Mouse (Mus musculus) embryonic facial prominence, embryonic 14.5 days (tissue): Measurements from ENCODE around the gene Rnf135. TPM values are rescaled to one million over a fixed set of nuclear protein-coding genes. Genes with fewer than 3 reads are reported as not detected.
A peak's percentile ranks its signal among the peaks of the same experiment; 100 is the strongest.
"Not testable (repeated sequence)": the region's sequence is repeated elsewhere in the genome, so short reads cannot be mapped to it uniquely, and the experiment has no call there.

ENCODE experiments used
- ATAC-seq: fragments of 200-750 bp; cut with Nextera tagmentation; 2 replicates; pipeline ENCODE4 v1.8.0; 2017; ENCODE audit warnings: low read depth, moderate number of reproducible peaks, moderate TSS enrichment
- DNase-seq: peaks from one replicate; pipeline ENCODE4 v3.0.0-alpha.2; 2015; ENCODE audit warnings: low spot score
- H3K27ac ChIP-seq: fragments of 300-500 bp; sonication (generic); replicated peaks from 2 replicates; pipeline ENCODE4 v1.5.1; 2014; ENCODE audit warnings: low read depth, mild to moderate bottlenecking, low read length, moderate library complexity
- H3K27me3 ChIP-seq: fragments of 300-500 bp; sonication (generic); replicated peaks from 2 replicates; pipeline ENCODE4 v1.6.1; 2014; ENCODE audit warnings: low read length; ENCODE audit not compliant: control insufficient read depth, insufficient read depth
- H3K36me3 ChIP-seq: fragments of 300-500 bp; sonication (generic); 2 replicates; pipeline ENCODE4 v1.6.1; 2014; ENCODE audit warnings: low read length, mixed read lengths; ENCODE audit not compliant: control insufficient read depth, insufficient read depth
- H3K4me1 ChIP-seq: fragments of 300-500 bp; sonication (generic); 2 replicates; pipeline ENCODE4 v1.6.1; 2014; ENCODE audit warnings: antibody characterized with exemption, low read length; ENCODE audit not compliant: control insufficient read depth, insufficient read depth
- H3K4me2 ChIP-seq: fragments of 300-500 bp; sonication (generic); 2 replicates; pipeline ENCODE4 v1.6.1; 2014; ENCODE audit warnings: low read depth, mild to moderate bottlenecking, low read length, moderate library complexity, mixed read lengths
- H3K4me3 ChIP-seq: fragments of 300-500 bp; sonication (generic); 2 replicates; pipeline ENCODE4 v1.5.1; 2014; ENCODE audit warnings: low read depth, mild to moderate bottlenecking, low read length
- H3K9ac ChIP-seq: fragments of 300-500 bp; sonication (generic); 2 replicates; pipeline ENCODE4 v1.6.1; 2014; ENCODE audit warnings: low read depth, mild to moderate bottlenecking, low read length, moderate library complexity, mixed read lengths
- H3K9me3 ChIP-seq: fragments of 300-500 bp; sonication (generic); 2 replicates; pipeline ENCODE4 v1.6.1; 2016; ENCODE audit warnings: low read length; ENCODE audit not compliant: control insufficient read depth
- WGBS: fragments of 180-500 bp; shearing (Covaris S2); extraction: QIAGEN DNeasy Blood & Tissue Kit; methylation state at CpG from one replicate; pipeline ENCODE4 v1.1.7; 2014; 5-methylcytosine and 5-hydroxymethylcytosine counted together
- polyA plus RNA-seq: library from polyadenylated mRNA; unstranded; fragments of >200 nt; fragmentation: Nextera tagmentation; extraction: Ambion mirVana; gene quantifications from 2 replicates; pipeline ENCODE4 v1.2.1, GENCODE M21; 2014

Rnf135 gene
- polyA plus RNA-seq, 1 experiment from 2014 or later, result 6.7 TPM

DNA sequence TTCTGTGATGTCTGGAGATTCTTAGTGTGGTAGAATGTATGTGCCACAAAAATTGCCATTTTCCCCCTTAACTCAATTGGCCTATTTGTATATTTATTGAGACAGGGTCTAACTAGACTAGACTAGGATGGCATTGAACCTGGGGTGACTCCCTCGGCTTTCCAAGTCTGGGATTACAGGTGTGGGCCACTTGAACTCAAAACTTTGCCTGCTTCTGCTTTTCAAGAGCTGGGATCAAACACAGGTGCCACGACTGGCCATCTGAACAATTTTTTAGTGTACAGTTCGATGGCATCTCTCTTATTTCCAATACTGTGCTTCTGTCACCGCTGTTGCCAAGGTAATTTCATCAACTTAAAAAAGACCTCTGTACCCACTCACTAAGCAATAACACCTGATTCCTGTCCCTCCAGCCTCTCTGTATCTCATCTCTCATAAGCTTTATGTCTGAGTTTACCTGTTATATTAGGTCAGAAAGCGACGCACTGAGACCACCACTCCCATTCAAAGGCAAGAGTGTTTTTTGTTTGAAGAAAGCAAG is 950 bp downstream of the Rnf135 start:
- Histone ChIP-seq H3K4me2 (peak overlapping the region; percentile 72), H3K27ac (peak overlapping the region; percentile 88; the same call in 1 of the 2 replicates), H3K27me3 (no peaks in the 10 kb centered on the region), H3K36me3 (no peaks in the 10 kb centered on the region), H3K4me3 (peak overlapping the region; percentile 69), H3K9ac (0 out of 2 replicates have a peak overlapping the region, but pooled peaks have one; percentile 83), H3K9me3 (no peaks in the 10 kb centered on the region), H3K4me1 (no peaks in the 10 kb centered on the region)
- ATAC-seq, result no peak
- WGBS, result 87% methylated on average over 6 of the region's 6 CpGs
- no peak for DNase-seq

DNA sequence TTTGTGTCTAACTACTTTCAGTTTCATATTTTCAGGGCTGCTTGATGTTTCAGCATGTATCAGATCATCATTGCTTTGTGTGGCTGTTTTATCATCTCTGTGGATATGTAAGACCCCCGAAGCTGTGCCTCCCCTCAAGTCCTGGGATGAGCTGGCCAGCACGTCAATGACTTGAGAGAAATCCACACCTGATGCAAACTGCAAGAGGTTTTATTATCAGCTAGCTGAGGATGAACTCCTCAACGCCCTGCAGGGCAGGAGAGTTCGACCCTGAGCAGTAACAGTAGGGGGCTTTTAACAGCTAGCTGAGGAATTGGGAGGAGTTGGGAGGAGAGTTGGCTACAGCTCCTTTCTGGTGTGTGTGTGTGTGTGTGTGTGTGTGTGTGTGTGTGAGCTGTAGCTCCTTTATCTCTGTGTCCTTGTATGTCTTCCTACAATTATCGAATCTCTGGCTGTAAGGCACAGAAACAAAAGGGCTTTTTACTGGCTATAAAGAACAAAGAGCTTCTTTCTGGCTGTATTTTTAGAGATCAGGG is 1.9 kb downstream of the Rnf135 start:
- H3K27me3 ChIP-seq, H3K36me3 ChIP-seq, H3K9me3 ChIP-seq, H3K27ac ChIP-seq, H3K4me1 ChIP-seq, H3K4me3 ChIP-seq, DNase-seq, H3K4me2 ChIP-seq, ATAC-seq, H3K9ac ChIP-seq: not testable (repeated sequence)
- WGBS, result 61% methylated on average over 5 of the region's 5 CpGs

DNA sequence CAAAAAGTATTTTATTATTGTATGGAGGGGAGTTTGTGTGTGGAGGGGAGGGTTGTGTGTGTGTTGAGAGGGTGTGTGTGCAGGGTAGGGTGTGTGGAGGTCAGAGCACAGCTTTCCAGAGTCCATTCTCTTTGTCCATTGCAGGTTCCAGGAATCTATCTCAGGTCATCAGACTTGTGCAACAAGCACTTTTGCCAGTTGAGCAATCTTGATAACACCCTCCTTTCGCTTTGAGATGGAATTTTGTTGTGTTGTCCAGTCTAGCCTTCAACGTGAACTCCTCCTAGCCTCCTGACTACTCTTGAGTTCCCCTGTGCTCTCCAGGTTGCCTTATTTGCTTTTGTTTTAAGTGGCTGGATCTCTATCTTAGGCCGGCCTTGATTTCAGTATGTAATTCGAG is 6.6 kb downstream of the Rnf135 start:
- no peaks in the 10 kb centered on the region for H3K4me1 ChIP-seq
- WGBS, result 57% methylated on average over 4 of the region's 4 CpGs
- peaks cover 15% of the 10 kb centered on the region for H3K36me3 ChIP-seq
- DNase-seq (no peak), ATAC-seq (no peak)
- no peak overlapping the region for H3K9ac ChIP-seq
- H3K27ac ChIP-seq, result no peak overlapping the region
- H3K4me2 ChIP-seq, result no peak overlapping the region
- no peaks in the 10 kb centered on the region for H3K9me3 ChIP-seq
- no peaks in the 10 kb centered on the region for H3K27me3 ChIP-seq
- H3K4me3 ChIP-seq, result no peak overlapping the region

DNA sequence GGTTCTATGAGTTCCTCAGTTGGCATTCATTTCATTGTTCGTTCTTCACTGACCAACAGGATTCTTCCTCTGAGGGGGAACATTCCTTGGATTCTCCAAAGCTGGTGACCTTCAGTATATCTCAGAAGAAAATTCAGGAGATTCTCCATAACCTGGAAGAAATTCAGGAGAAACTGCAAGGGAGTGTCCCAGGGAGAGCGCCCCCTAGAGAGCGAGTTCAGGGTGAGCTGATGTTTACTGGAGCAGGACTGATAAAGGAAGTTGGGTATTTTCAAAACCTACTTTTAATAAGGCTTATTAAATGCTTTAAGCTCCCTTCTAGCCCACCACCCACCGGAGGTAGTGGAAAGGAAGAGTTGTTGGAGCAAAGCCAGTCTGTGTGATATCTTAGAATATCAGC is 10.2 kb downstream of the Rnf135 start:
- no peak overlapping the region for H3K4me3 ChIP-seq
- H3K27me3 ChIP-seq, result no peaks in the 10 kb centered on the region
- no peak for DNase-seq
- no peak overlapping the region for H3K4me2 ChIP-seq
- no peak overlapping the region for H3K27ac ChIP-seq
- peaks cover 15% of the 10 kb centered on the region for H3K36me3 ChIP-seq
- no peak overlapping the region for H3K9ac ChIP-seq
- WGBS, result 63% methylated on average over 4 of the region's 4 CpGs
- ATAC-seq, result no peak
- H3K9me3 ChIP-seq, result no peaks in the 10 kb centered on the region
- H3K4me1 ChIP-seq, result no peaks in the 10 kb centered on the region

DNA sequence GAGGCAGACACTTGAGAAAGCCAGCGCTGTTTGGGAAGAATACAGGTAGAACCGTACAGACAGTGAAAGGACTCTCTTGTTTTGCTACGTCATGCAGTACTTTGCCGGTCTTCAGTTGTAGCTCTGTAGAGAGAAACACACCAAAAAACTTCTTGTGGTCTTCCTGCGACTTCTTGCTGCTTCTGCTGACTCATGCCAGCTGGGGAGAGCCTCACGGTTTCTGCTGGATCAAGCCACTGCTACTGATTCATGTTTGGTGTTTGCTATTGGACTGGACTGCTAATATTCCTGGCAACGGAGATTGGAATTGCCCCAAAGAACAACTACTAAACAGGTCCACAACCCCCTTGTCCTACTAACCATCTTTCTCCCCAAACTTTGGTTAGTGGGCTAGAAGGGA is 12.7 kb downstream of the Rnf135 start:
- H3K27ac ChIP-seq, result no peak overlapping the region
- WGBS, result 89% methylated on average over 7 of the region's 7 CpGs
- DNase-seq (no peak), ATAC-seq (no peak)
- H3K4me1 ChIP-seq, result no peaks in the 10 kb centered on the region
- no peak overlapping the region for H3K4me2 ChIP-seq
- H3K9me3 ChIP-seq, result no peaks in the 10 kb centered on the region
- H3K27me3 ChIP-seq, result no peaks in the 10 kb centered on the region
- no peak overlapping the region for H3K4me3 ChIP-seq
- H3K9ac ChIP-seq, result no peak overlapping the region
- H3K36me3 ChIP-seq, result peaks cover 9% of the 10 kb centered on the region

DNA sequence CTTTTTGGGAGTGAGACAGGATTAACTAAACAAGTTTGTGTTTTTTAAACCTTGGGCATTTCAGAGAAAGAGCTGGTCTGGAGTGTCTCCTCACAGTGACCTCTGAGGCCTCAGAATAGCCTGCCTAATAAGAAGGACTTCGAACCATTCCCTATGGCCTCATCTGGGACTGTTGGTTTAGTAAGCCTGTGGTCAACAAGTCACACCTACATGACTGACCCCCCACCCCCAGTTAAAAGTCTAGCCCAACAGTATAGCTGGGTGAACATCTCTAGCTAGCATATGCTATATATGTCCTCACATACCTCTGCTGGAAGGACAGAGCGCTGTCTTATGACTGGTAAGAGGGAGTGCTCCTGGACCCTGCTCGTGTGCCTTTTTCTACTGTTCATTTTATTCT is 15.7 kb downstream of the Rnf135 start:
- Histone ChIP-seq H3K9me3 (no peaks in the 10 kb centered on the region), H3K36me3 (peaks cover 6% of the 10 kb centered on the region), H3K4me3 (no peak overlapping the region), H3K27ac (no peak overlapping the region), H3K4me2 (no peak overlapping the region), H3K9ac (no peak overlapping the region), H3K4me1 (no peaks in the 10 kb centered on the region), H3K27me3 (no peaks in the 10 kb centered on the region)
- 95% methylated on average over 3 of the region's 3 CpGs for WGBS
- ATAC-seq (no peak), DNase-seq (no peak)

DNA sequence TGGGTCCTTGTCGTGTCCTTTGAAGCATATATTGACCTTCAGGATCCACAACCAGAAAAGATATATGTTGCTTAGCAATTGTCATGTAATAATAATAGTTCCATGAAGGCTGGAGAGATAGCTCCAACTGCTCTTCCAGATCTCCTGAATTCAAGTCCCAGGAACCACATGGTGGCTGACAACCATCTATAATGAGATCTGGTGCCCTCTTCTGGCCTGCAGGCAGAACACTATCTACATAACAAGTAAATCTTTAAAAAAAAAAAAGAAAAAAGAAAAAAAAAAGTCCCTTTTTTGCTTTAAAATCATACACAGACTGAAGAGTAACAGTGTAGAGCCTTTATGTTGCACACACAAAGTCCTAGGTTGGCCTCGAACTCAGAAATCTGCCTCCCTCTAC is 16.1 kb downstream of the Rnf135 start:
- Histone ChIP-seq H3K27ac (no peak overlapping the region), H3K9me3 (no peaks in the 10 kb centered on the region), H3K4me2 (no peak overlapping the region), H3K4me3 (no peak overlapping the region), H3K4me1 (no peaks in the 10 kb centered on the region), H3K36me3 (peaks cover 2% of the 10 kb centered on the region; the same call in 1 of the 2 replicates), H3K27me3 (no peaks in the 10 kb centered on the region), H3K9ac (no peak overlapping the region)
- WGBS, result 96% methylated on average over 2 of the region's 2 CpGs
- DNase-seq (no peak), ATAC-seq (no peak)

DNA sequence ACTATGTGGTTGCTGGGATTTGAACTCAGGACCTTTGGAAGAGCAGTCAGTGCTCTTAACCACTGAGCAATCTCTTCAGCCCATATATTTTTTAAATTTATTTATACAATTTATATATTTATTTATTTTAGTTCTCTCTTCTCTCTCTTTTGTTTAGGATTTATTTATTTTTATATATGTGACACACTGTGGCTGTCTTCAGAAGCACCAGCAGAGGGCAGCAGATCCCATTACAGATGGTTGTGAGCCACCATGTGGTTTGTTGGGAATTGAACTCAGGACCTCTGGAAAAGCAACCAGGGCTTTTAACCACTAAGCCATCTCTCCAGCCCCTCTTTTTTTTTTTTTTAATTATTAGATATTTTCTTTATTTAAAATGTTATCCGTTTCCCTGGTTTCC is 16.7 kb downstream of the Rnf135 start:
- no peak overlapping the region for H3K9ac ChIP-seq
- H3K9me3 ChIP-seq, result no peaks in the 10 kb centered on the region
- ATAC-seq (no peak), DNase-seq (no peak)
- no peak overlapping the region for H3K4me2 ChIP-seq
- H3K4me3 ChIP-seq, result no peak overlapping the region
- no peaks in the 10 kb centered on the region for H3K27me3 ChIP-seq
- 76% methylated on average over 1 of the region's 1 CpGs for WGBS
- H3K4me1 ChIP-seq, result no peaks in the 10 kb centered on the region
- H3K36me3 ChIP-seq, result no peaks in the 10 kb centered on the region
- no peak overlapping the region for H3K27ac ChIP-seq

DNA sequence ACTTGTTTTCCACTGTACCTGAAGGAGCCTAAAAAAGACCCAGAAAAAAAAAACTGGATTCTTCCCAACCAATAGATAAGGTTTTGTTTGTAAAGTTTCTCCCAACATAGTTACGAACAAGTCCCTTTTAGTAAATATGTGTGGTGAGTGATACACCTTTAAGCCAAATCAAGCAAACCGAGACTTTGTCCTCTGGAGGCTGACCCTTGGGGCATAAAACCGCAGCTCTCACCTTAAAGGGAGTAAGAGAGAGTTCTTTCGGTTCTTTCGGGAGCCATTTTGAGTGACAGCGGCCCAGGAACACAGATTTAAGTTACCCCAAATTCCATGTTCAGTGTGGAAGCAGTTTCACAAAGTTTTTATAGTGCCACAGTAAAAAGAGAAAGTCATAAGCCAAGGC is 18.6 kb downstream of the Rnf135 start:
- WGBS, result 68% methylated on average over 6 of the region's 6 CpGs
- H3K36me3 ChIP-seq, result no peaks in the 10 kb centered on the region

More for the DNA sequence above, 18.6 kb downstream of the Rnf135 start:
- DNase-seq (no peak), ATAC-seq (no peak)
- Histone ChIP-seq H3K4me1 (no peaks in the 10 kb centered on the region), H3K27ac (no peak overlapping the region), H3K9ac (no peak overlapping the region), H3K4me3 (no peak overlapping the region), H3K4me2 (no peak overlapping the region), H3K27me3 (no peaks in the 10 kb centered on the region), H3K9me3 (no peaks in the 10 kb centered on the region)
